Mouse (Mus musculus): ENCODE measurements around the gene Fam78b.

- TF ChIP-seq CTCF (IDR thresholded peaks at IDR 0.05; ENCODE audit: low read depth, low read length) (no peak), POLR2A (IDR thresholded peaks at IDR 0.05; ENCODE audit: insufficient read depth, low read length) (no peak)
Measured at GRCm38 (mm10) chr1:167059550-167060285, 58.5 kb downstream of the Fam78b start.

All from ES-Bruce4 (cell line).